Mouse (Mus musculus): Measurements from ENCODE around the gene Rasgrf1. TPM values are rescaled to one million over a fixed set of nuclear protein-coding genes. Genes with fewer than 3 reads are reported as not detected.

Gene Rasgrf1
- polyA plus RNA-seq, 1 experiment: not detected

DNA sequence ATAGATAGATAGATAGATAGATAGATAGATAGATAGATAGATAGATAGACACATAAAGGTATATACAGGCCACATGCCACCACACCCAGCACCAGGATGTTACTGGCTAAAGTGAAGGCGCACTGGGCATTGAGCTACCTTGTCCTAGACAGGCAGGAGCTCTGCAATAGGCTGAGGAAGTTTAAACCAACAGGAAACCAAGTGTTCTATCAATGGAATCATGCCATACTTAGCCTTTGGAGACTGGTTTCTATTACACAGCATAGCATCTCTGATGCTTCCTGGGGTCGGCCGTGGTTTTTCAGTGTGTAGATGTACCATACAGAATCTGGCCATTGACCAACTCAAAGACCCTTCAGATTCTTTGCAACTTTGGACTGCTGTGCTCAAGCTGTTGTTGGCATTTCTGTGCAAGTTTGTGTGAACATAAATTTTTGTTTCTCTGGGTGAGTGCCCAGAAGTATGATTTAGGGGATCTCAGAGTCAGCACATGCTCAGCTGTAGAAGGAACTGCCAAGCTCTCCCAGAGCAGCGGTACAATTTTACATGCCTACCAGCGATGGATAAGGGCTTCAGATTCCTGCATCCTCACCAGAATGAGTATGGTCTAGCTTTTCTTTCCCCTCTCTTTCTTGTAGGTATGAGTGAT lies 17.0 kb upstream of the Rasgrf1 start:
- no peak overlapping the region for H3ac ChIP-seq (ENCODE audit: control insufficient read depth, insufficient read length, low read depth)
- TF ChIP-seq CEBPB (IDR thresholded peaks at IDR 0.05; ENCODE audit: low read depth) (no peak), USF1 (IDR thresholded peaks at IDR 0.05; ENCODE audit: low read depth) (no peak), MAX (IDR thresholded peaks at IDR 0.05) (no peak), MYOD1 (IDR thresholded peaks at IDR 0.05; ENCODE audit: control insufficient read depth, insufficient read length, low read depth) (no peak), MYOG (IDR thresholded peaks at IDR 0.05; ENCODE audit: control insufficient read depth, extremely low read depth, insufficient read length) (no peak), CTCF (IDR thresholded peaks at IDR 0.05; ENCODE audit: control insufficient read depth, insufficient read depth, insufficient read length) (no peak), FOSL1 (IDR thresholded peaks at IDR 0.05; ENCODE audit: insufficient read depth, low read length, poor library complexity, severe bottlenecking) (no peak)
- no peaks in the 10 kb centered on the region for H3K79me2 ChIP-seq (ENCODE audit: control insufficient read depth, insufficient read depth)
- H3K79me3 ChIP-seq (ENCODE audit: low read depth): no peaks in the 10 kb centered on the region
- H3K4me3 ChIP-seq (ENCODE audit: insufficient read depth, poor library complexity, severe bottlenecking): no peak overlapping the region
- H3K36me3 ChIP-seq (ENCODE audit: control insufficient read depth, insufficient read depth): no peaks in the 10 kb centered on the region
- no peaks in the 10 kb centered on the region for H3K27me3 ChIP-seq (ENCODE audit: control insufficient read depth, insufficient read depth, insufficient read length)

DNA sequence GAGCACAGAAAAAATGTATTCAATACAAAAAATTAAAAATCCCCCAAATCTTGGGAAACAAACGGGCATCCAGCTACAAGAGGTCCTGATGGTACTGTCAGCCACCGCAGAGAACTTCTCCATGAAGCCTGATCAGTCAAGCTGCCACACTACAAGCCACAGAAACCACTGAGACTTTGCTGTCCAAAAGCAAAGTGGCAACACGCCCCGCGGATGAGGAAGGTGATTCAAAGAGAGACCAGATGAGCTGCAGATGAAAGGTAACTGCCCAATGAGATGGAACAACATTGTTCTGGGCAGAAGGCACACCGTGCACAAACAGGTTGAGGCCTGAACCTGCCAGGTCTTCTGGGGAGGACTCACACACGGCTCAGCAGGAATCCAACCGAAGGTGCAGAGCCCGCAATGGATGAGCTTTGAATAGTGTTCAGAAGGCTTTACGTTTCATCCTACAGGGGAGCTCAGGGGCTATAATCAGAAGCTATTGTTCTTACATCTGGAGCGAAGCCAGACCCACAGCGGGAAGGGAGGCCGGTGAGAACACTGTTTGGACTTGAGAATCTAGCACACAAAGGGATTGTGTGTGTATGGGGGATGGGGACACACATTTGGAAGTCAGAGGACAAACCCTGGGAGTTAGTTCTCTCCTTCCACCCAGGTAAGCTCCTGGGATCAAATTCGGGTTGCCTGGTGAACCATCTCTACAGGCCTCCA lies 9.4 kb upstream of the Rasgrf1 start:
- H3ac ChIP-seq (ENCODE audit: control insufficient read depth, insufficient read length, low read depth): no peak overlapping the region
- H3K36me3 ChIP-seq (ENCODE audit: control insufficient read depth, insufficient read depth): no peaks in the 10 kb centered on the region
- no peak for TF ChIP-seq MAX (IDR thresholded peaks at IDR 0.05)
- no peak for TF ChIP-seq FOSL1 (IDR thresholded peaks at IDR 0.05; ENCODE audit: insufficient read depth, low read length, poor library complexity, severe bottlenecking)
- TF ChIP-seq CEBPB (IDR thresholded peaks at IDR 0.05; ENCODE audit: low read depth): no peak
- TF ChIP-seq MYOG (IDR thresholded peaks at IDR 0.05; ENCODE audit: control insufficient read depth, extremely low read depth, insufficient read length): no peak
- no peak for TF ChIP-seq USF1 (IDR thresholded peaks at IDR 0.05; ENCODE audit: low read depth)
- no peak for TF ChIP-seq CTCF (IDR thresholded peaks at IDR 0.05; ENCODE audit: control insufficient read depth, insufficient read depth, insufficient read length)
- no peak for TF ChIP-seq MYOD1 (IDR thresholded peaks at IDR 0.05; ENCODE audit: control insufficient read depth, insufficient read length, low read depth)
- no peaks in the 10 kb centered on the region for H3K79me2 ChIP-seq (ENCODE audit: control insufficient read depth, insufficient read depth)
- H3K27me3 ChIP-seq (ENCODE audit: control insufficient read depth, insufficient read depth, insufficient read length): no peaks in the 10 kb centered on the region
- H3K4me3 ChIP-seq (ENCODE audit: insufficient read depth, poor library complexity, severe bottlenecking): no peak overlapping the region
- H3K79me3 ChIP-seq (ENCODE audit: low read depth): no peaks in the 10 kb centered on the region

DNA sequence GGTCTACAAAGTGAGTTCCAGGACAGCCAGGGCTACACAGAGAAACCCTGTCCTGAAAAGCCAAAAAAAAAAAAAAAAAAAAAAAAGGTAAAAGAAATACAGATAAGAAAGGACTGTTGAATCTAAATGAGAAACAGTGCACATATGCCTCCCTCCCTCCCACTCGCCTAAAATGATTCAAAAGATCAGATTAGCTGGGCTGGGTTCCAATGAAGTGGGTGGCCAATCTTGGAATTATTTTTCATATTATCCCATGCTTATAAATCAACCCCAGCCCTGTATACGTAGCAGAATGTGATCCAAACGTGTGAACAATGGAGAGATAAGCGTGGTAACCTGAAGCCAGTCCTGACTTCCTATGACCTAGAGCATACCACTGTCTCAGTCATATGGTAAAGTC lies 8.5 kb upstream of the Rasgrf1 start:
- TF ChIP-seq CTCF (IDR thresholded peaks at IDR 0.05; ENCODE audit: control insufficient read depth, insufficient read depth, insufficient read length) (no peak), USF1 (IDR thresholded peaks at IDR 0.05; ENCODE audit: low read depth) (no peak), MYOD1 (IDR thresholded peaks at IDR 0.05; ENCODE audit: control insufficient read depth, insufficient read length, low read depth) (no peak), CEBPB (IDR thresholded peaks at IDR 0.05; ENCODE audit: low read depth) (no peak), MYOG (IDR thresholded peaks at IDR 0.05; ENCODE audit: control insufficient read depth, extremely low read depth, insufficient read length) (no peak), FOSL1 (IDR thresholded peaks at IDR 0.05; ENCODE audit: insufficient read depth, low read length, poor library complexity, severe bottlenecking) (no peak), MAX (IDR thresholded peaks at IDR 0.05) (no peak)
- no peaks in the 10 kb centered on the region for H3K79me2 ChIP-seq (ENCODE audit: control insufficient read depth, insufficient read depth)
- no peak overlapping the region for H3K4me3 ChIP-seq (ENCODE audit: insufficient read depth, poor library complexity, severe bottlenecking)
- no peaks in the 10 kb centered on the region for H3K36me3 ChIP-seq (ENCODE audit: control insufficient read depth, insufficient read depth)
- no peaks in the 10 kb centered on the region for H3K27me3 ChIP-seq (ENCODE audit: control insufficient read depth, insufficient read depth, insufficient read length)
- H3ac ChIP-seq (ENCODE audit: control insufficient read depth, insufficient read length, low read depth): no peak overlapping the region
- no peaks in the 10 kb centered on the region for H3K79me3 ChIP-seq (ENCODE audit: low read depth)

DNA sequence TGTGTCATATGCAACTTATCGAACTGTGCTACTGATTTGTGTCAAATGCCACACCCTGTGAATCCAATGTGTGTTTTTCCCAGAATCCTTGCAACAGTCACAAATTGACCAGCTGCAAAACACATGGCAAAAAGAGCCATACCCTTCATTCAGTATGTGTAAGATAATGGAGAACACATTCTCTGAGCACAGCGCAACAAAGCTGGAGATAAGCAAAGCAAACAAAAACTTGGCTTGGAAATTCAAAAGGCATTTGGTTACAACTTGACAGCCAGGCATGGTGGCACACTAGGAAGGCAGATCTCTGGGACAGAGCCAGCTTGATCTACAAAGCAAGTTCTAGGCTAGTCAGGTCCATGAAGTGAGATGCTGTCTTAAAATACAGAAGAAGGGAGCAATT lies 6.9 kb upstream of the Rasgrf1 start:
- Histone ChIP-seq H3K4me3 (ENCODE audit: insufficient read depth, poor library complexity, severe bottlenecking) (no peak overlapping the region), H3K27me3 (ENCODE audit: control insufficient read depth, insufficient read depth, insufficient read length) (no peaks in the 10 kb centered on the region)
- TF ChIP-seq USF1 (IDR thresholded peaks at IDR 0.05; ENCODE audit: low read depth) (no peak), MYOD1 (IDR thresholded peaks at IDR 0.05; ENCODE audit: control insufficient read depth, insufficient read length, low read depth) (no peak), CEBPB (IDR thresholded peaks at IDR 0.05; ENCODE audit: low read depth) (no peak), FOSL1 (IDR thresholded peaks at IDR 0.05; ENCODE audit: insufficient read depth, low read length, poor library complexity, severe bottlenecking) (no peak), MAX (IDR thresholded peaks at IDR 0.05) (no peak), MYOG (IDR thresholded peaks at IDR 0.05; ENCODE audit: control insufficient read depth, extremely low read depth, insufficient read length) (no peak), CTCF (IDR thresholded peaks at IDR 0.05; ENCODE audit: control insufficient read depth, insufficient read depth, insufficient read length) (no peak)

GRCm38 (mm10) chr9:89906645-89907044 lies 3.1 kb upstream of the Rasgrf1 start:
- no peaks in the 10 kb centered on the region for H3K27me3 ChIP-seq (ENCODE audit: control insufficient read depth, insufficient read depth, insufficient read length)

More for the DNA sequence above, 6.9 kb upstream of the Rasgrf1 start:
- Histone ChIP-seq H3K79me3 (ENCODE audit: low read depth) (no peaks in the 10 kb centered on the region), H3K36me3 (ENCODE audit: control insufficient read depth, insufficient read depth) (no peaks in the 10 kb centered on the region), H3ac (ENCODE audit: control insufficient read depth, insufficient read length, low read depth) (no peak overlapping the region), H3K79me2 (ENCODE audit: control insufficient read depth, insufficient read depth) (no peaks in the 10 kb centered on the region)

More at GRCm38 (mm10) chr9:89906645-89907044, 3.1 kb upstream of the Rasgrf1 start:
- Histone ChIP-seq H3ac (ENCODE audit: control insufficient read depth, insufficient read length, low read depth) (no peak overlapping the region), H3K79me3 (ENCODE audit: low read depth) (no peaks in the 10 kb centered on the region), H3K36me3 (ENCODE audit: control insufficient read depth, insufficient read depth) (no peaks in the 10 kb centered on the region), H3K79me2 (ENCODE audit: control insufficient read depth, insufficient read depth) (no peaks in the 10 kb centered on the region), H3K4me3 (ENCODE audit: insufficient read depth, poor library complexity, severe bottlenecking) (no peak overlapping the region)
- TF ChIP-seq MAX (IDR thresholded peaks at IDR 0.05) (no peak), CEBPB (IDR thresholded peaks at IDR 0.05; ENCODE audit: low read depth) (peak; percentile 74), MYOD1 (IDR thresholded peaks at IDR 0.05; ENCODE audit: control insufficient read depth, insufficient read length, low read depth) (peak; percentile 13)
